Mouse (Mus musculus): ENCODE results near the gene Sulf2. TPM values are rescaled to one million over a fixed set of nuclear protein-coding genes. Genes with fewer than 3 reads are reported as not detected.

The Sulf2 gene
- polyA plus RNA-seq, 1 experiment from 2014 or later: 174 TPM

GRCm38 (mm10) chr2:166107911-166108310 is 47.6 kb downstream of the Sulf2 start:
- Histone ChIP-seq H3K36me3 (ENCODE audit: inconsistent target) (no peaks in the 10 kb centered on the region), H3K27ac (no peak overlapping the region), H3K4me3 (ENCODE audit: inconsistent target) (no peak overlapping the region), H3K79me2 (ENCODE audit: inconsistent target) (no peaks in the 10 kb centered on the region)
- 87% methylated on average over 5 of the region's 5 CpGs for WGBS (ENCODE audit: missing documents)

DNA sequence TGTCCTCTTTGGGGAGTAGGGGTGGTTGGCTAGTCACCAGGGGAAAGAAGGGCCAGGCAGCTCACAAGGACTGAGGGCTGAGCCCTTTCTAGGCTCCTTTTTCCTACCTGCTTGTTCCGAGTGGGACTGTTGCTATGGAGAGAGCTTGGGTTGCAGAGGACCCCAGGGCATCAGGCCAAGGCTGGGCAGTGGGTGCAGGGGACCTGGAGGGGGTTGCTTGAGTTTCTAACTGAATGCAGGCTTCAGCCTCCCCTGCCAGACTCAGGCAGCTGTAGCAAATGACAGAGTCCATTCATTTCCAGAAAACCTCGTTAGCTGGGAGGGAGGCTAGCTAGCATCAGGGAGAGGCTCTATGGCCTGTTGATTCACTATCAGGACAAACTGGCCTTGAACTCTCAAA is 48.8 kb downstream of the Sulf2 start:
- 92% methylated on average over 2 of the region's 2 CpGs for WGBS (ENCODE audit: missing documents)
- no peak overlapping the region for H3K27ac ChIP-seq
- no peak overlapping the region for H3K4me3 ChIP-seq (ENCODE audit: inconsistent target)
- no peaks in the 10 kb centered on the region for H3K79me2 ChIP-seq (ENCODE audit: inconsistent target)
- H3K36me3 ChIP-seq (ENCODE audit: inconsistent target): no peaks in the 10 kb centered on the region

GRCm38 (mm10) chr2:166105911-166106310 is 49.6 kb downstream of the Sulf2 start:
- Histone ChIP-seq H3K4me3 (ENCODE audit: inconsistent target) (no peak overlapping the region), H3K27ac (no peak overlapping the region), H3K36me3 (ENCODE audit: inconsistent target) (no peaks in the 10 kb centered on the region), H3K79me2 (ENCODE audit: inconsistent target) (no peaks in the 10 kb centered on the region)
- 91% methylated on average over 9 of the region's 9 CpGs for WGBS (ENCODE audit: missing documents)

DNA sequence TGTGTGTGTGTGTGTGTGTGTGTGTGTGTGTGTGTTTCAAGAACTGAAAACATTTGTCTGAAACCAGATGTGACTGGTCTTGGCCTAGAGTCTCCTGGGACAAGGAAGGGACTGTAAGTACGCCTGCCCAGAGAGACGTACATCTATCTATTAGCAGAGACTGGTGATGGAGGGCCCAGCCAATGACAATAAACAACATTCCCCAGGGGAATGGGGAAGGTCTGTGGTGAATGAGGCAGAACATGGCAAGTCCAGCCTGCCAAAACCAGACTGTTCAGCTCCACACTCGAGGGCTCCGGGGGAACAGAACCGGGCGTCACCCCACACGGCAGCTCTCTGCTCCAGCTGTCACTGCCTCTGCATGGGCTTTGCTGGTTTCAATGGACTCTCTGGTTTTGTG is 52.6 kb downstream of the Sulf2 start:
- WGBS (ENCODE audit: missing documents): 95% methylated on average over 7 of the region's 7 CpGs
- Histone ChIP-seq H3K36me3 (ENCODE audit: inconsistent target) (no peaks in the 10 kb centered on the region), H3K79me2 (ENCODE audit: inconsistent target) (no peaks in the 10 kb centered on the region), H3K27ac (no peak overlapping the region), H3K4me3 (ENCODE audit: inconsistent target) (no peak overlapping the region)

DNA sequence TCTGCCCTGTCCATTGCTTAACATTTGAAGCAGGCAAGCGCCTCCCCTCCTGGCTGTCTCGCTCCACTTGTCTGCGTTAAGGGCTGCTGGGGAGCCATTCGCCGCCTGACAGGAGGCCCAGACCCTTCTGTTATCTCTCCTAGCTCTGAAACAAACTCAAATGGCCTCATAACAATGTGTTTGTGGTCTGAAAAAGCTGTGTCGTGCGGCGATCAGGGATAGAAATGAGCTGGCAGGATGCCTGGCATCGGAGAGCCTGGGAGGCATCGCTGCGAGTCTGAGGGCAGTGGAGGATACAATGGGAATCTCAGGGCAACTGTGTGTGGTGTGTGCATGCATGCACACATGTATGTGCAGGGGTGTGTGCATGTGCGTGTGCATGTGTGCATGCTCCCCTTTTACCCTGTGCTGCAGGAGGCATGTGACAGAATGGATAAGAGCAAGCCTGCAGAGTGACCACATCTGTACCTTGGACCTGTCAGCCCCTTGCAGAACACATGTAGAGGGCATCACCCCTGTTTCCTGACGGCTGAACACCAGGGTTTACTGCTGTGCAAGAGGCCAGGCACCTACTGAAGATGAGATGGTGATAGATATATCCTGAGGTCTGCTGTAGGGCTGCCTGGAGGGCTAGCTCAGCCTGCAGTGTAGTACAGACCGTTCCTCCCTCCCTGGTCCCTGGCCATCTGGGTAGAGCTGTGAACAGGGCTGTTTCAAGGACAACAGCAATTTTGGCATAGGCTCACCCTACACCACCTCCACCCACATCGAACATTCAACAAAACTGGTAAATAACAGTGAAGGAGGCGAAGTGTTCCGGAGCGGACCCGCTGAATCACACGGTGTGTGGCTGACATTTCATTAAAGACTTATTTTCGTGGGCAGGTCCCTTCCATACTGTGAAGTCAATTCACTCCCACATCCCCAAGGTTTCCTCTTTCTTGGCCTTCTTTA is 54.9 kb downstream of the Sulf2 start:
- Histone ChIP-seq H3K4me3 (ENCODE audit: inconsistent target) (no peak overlapping the region), H3K36me3 (ENCODE audit: inconsistent target) (no peaks in the 10 kb centered on the region), H3K27ac (no peak overlapping the region), H3K79me2 (ENCODE audit: inconsistent target) (no peaks in the 10 kb centered on the region)
- 94% methylated on average over 20 of the region's 21 CpGs for WGBS (ENCODE audit: missing documents)

GRCm38 (mm10) chr2:166098292-166098933 is 57.0 kb downstream of the Sulf2 start:
- Histone ChIP-seq H3K36me3 (ENCODE audit: inconsistent target) (no peaks in the 10 kb centered on the region), H3K27ac (no peak overlapping the region), H3K79me2 (ENCODE audit: inconsistent target) (no peaks in the 10 kb centered on the region), H3K4me3 (ENCODE audit: inconsistent target) (no peak overlapping the region)
- 87% methylated on average over 15 of the region's 15 CpGs for WGBS (ENCODE audit: missing documents)

DNA sequence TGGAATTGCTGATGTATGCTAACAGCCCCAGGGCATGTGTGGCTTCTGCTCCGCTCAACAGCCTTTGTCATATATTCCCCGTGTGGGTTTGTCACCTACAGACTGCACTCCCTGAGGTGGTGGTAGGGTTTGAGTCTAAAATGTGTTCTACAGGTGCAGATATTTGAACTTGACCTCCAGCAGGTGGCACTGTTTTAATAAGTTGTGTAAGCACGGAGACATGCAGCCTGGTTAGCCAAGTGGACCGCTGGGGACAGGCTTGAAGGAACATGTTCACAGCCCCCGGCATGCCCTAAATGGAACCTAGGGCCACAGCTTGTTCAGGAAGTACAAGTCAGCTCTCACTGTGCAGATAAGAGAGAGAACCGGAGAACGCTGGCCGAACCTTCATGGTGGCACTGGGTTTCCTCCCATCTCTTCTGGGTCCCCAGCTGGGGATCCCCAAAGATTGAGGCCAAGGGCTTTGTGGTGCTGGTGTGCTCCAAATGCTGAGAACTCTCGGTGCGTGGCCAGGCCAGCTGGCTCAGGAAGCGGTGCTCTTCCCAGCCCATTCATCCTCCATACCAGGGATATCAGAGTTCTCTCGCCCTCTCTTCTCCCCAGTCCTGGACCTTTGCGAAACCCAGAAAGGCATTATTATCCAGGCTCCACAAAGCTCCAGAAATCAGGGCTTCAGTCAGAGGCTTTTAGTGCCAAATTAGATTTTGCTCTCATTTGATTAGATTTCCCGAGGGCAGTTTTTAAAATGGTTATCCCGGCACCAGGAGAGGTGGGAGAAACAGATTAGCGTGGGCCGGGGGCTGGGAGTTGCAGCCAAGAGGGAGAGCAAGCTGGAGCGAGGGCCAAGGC is 57.8 kb downstream of the Sulf2 start:
- Histone ChIP-seq H3K4me3 (ENCODE audit: inconsistent target) (no peak overlapping the region), H3K27ac (no peak overlapping the region), H3K79me2 (ENCODE audit: inconsistent target) (no peaks in the 10 kb centered on the region), H3K36me3 (ENCODE audit: inconsistent target) (no peaks in the 10 kb centered on the region)
- WGBS (ENCODE audit: missing documents): 79% methylated on average over 18 of the region's 18 CpGs

GRCm38 (mm10) chr2:166096834-166097233 is 58.6 kb downstream of the Sulf2 start:
- Histone ChIP-seq H3K36me3 (ENCODE audit: inconsistent target) (no peaks in the 10 kb centered on the region), H3K79me2 (ENCODE audit: inconsistent target) (no peaks in the 10 kb centered on the region), H3K4me3 (ENCODE audit: inconsistent target) (no peak overlapping the region), H3K27ac (no peak overlapping the region)
- WGBS (ENCODE audit: missing documents): 100% methylated on average over 1 of the region's 1 CpGs

GRCm38 (mm10) chr2:166096300-166096699 is 59.2 kb downstream of the Sulf2 start:
- H3K79me2 ChIP-seq (ENCODE audit: inconsistent target): no peaks in the 10 kb centered on the region
- H3K36me3 ChIP-seq (ENCODE audit: inconsistent target): no peaks in the 10 kb centered on the region
- no peak overlapping the region for H3K4me3 ChIP-seq (ENCODE audit: inconsistent target)
- no peak overlapping the region for H3K27ac ChIP-seq
- WGBS (ENCODE audit: missing documents): 90% methylated on average over 5 of the region's 6 CpGs

- H3K4me3 ChIP-seq (ENCODE audit: inconsistent target): no peak overlapping the region
- H3K27ac ChIP-seq: no peak overlapping the region
- H3K36me3 ChIP-seq (ENCODE audit: inconsistent target): no peaks in the 10 kb centered on the region
- H3K79me2 ChIP-seq (ENCODE audit: inconsistent target): no peaks in the 10 kb centered on the region
- WGBS (ENCODE audit: missing documents): 100% methylated on average over 6 of the region's 6 CpGs
Measured at GRCm38 (mm10) chr2:166092412-166092811, 63.1 kb downstream of the Sulf2 start.

GRCm38 (mm10) chr2:166091599-166091998 is 63.9 kb downstream of the Sulf2 start:
- H3K27ac ChIP-seq: no peak overlapping the region
- no peak overlapping the region for H3K4me3 ChIP-seq (ENCODE audit: inconsistent target)
- no peaks in the 10 kb centered on the region for H3K36me3 ChIP-seq (ENCODE audit: inconsistent target)
- no peaks in the 10 kb centered on the region for H3K79me2 ChIP-seq (ENCODE audit: inconsistent target)

GRCm38 (mm10) chr2:166090131-166090581 is 65.3 kb downstream of the Sulf2 start:
- Histone ChIP-seq H3K4me3 (ENCODE audit: inconsistent target) (no peak overlapping the region), H3K79me2 (ENCODE audit: inconsistent target) (no peaks in the 10 kb centered on the region)
- whole genome bisulfite sequencing (ENCODE audit: missing documents): 57% methylated on average over 7 of the region's 7 CpGs

GRCm38 (mm10) chr2:166088991-166089390 is 66.5 kb downstream of the Sulf2 start:
- 93% methylated on average over 9 of the region's 9 CpGs for WGBS (ENCODE audit: missing documents)
- Histone ChIP-seq H3K4me3 (ENCODE audit: inconsistent target) (no peak overlapping the region), H3K36me3 (ENCODE audit: inconsistent target) (no peaks in the 10 kb centered on the region), H3K27ac (no peak overlapping the region), H3K79me2 (ENCODE audit: inconsistent target) (no peaks in the 10 kb centered on the region)

More at GRCm38 (mm10) chr2:166090131-166090581, 65.3 kb downstream of the Sulf2 start:
- Histone ChIP-seq H3K36me3 (ENCODE audit: inconsistent target) (no peaks in the 10 kb centered on the region), H3K27ac (no peak overlapping the region)

GRCm38 (mm10) chr2:166086457-166087233 is 68.8 kb downstream of the Sulf2 start:
- Histone ChIP-seq H3K79me2 (ENCODE audit: inconsistent target) (no peaks in the 10 kb centered on the region), H3K27ac (no peak overlapping the region), H3K4me3 (ENCODE audit: inconsistent target) (no peak overlapping the region), H3K36me3 (ENCODE audit: inconsistent target) (no peaks in the 10 kb centered on the region)
- 91% methylated on average over 28 of the region's 29 CpGs for WGBS (ENCODE audit: missing documents)

Data from macrophage (primary cell).